Mouse (Mus musculus): ENCODE results near the gene Zmynd10. TPM values are rescaled to one million over a fixed set of nuclear protein-coding genes. Genes with fewer than 3 reads are reported as not detected.

Gene Zmynd10
- polyA plus RNA-seq, 1 experiment = 13.2 TPM

DNA sequence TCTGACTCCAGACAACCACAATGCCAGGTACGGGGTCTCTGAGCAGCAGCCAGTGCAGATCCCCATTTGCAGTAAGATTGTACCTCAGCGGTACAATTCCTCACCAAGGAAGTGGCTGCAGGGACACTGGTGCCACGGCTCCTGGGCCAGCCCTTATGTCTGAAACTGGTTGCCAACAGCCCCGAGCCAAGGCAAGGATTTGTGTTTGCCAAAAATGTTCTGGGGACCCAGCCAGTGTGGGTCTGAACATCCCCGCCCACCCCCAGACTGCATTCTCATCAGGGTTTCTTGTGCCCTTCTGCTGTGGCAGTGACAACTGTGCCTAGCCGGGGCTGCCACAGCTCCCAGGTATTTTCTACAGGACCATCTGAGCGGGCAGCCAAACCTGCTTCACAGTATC is 8.9 kb upstream of the Zmynd10 start:
- no peak for TF ChIP-seq POLR2A (IDR thresholded peaks at IDR 0.05; ENCODE audit: borderline replicate concordance, extremely low read depth, low read depth, low read length)
- no peak for TF ChIP-seq CTCF (IDR thresholded peaks at IDR 0.05; ENCODE audit: insufficient read depth, low read length)
- Histone ChIP-seq H3K4me3 (replicated peaks; ENCODE audit: extremely low read depth, low read depth, low read length) (no peak overlapping the region), H3K4me1 (ENCODE audit: control insufficient read depth, insufficient read depth, low read length) (peaks cover 30% of the 10 kb centered on the region)
- WGBS = 85% methylated on average over 7 of the region's 7 CpGs
- DNase-seq = no peak

DNA sequence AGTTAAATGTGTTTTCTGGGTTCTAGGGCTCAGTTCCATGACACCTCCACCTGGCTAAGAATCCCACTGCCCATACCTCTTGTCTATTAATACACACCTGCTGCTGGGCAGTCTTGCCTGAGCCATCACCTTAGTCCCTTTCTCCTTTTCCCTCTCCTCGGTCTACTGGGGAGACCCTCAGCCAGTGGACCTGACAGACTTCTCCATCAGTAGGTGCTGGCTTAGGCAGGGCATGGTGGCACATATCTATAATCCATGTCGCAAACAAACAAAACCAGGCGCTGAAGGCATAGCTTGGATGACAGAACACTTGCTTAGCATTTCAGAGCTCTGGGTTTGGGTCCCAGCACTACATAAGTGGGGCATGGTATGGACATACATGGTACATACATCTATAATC is 8.4 kb upstream of the Zmynd10 start:
- H3K4me1 ChIP-seq (ENCODE audit: control insufficient read depth, insufficient read depth, low read length) = peaks cover 30% of the 10 kb centered on the region
- no peak for DNase-seq
- no peak for TF ChIP-seq CTCF (IDR thresholded peaks at IDR 0.05; ENCODE audit: insufficient read depth, low read length)
- 88% methylated on average over 3 of the region's 3 CpGs for WGBS
- no peak overlapping the region for H3K4me3 ChIP-seq (replicated peaks; ENCODE audit: extremely low read depth, low read depth, low read length)

DNA sequence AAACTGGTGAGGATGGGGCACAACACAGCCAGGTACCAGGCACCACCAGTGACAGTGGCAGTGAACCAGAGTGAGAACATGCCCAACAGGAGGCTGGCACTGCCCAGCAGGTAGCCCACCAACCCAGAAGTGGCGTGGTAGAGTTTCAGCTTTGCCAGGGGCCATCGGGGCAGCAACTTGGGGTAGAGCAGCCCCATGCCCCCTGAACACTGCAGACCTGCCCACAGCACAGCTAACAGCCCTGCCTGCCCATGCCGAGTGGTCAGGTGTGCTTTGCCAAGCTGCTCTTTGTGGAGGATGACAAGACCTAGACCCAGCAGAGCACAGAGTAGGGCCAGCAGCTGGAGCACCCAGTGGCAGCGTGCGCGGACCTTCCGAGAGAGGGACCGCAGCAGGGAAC is 7.2 kb upstream of the Zmynd10 start:
- DNase-seq = no peak
- WGBS = 92% methylated on average over 8 of the region's 8 CpGs
- TF ChIP-seq POLR2A (IDR thresholded peaks at IDR 0.05; ENCODE audit: borderline replicate concordance, extremely low read depth, low read depth, low read length) (no peak), CTCF (IDR thresholded peaks at IDR 0.05; ENCODE audit: insufficient read depth, low read length) (no peak)
- Histone ChIP-seq H3K4me1 (ENCODE audit: control insufficient read depth, insufficient read depth, low read length) (peaks cover 29% of the 10 kb centered on the region), H3K4me3 (replicated peaks; ENCODE audit: extremely low read depth, low read depth, low read length) (no peak overlapping the region)

DNA sequence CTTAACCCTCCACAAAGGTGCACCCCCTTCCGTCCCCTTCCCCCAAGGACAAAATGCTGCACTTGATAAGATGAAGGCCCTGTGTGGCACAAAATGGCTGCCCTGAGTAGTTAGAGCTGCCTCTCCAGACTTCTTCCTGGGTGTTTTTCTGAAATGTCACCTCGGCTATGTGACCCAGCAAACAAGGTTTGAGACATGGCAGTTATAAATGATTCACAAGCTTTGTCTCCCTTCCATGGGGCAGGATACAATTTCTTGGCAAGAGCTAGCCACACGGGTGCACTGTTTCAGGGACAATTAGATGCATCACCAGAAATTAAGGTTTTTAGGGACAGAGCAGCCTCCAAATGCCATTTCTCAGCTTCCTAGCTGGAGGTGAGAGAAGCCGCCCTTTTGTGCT is 6.7 kb upstream of the Zmynd10 start:
- WGBS = 65% methylated on average over 4 of the region's 4 CpGs
- TF ChIP-seq POLR2A (IDR thresholded peaks at IDR 0.05; ENCODE audit: borderline replicate concordance, extremely low read depth, low read depth, low read length) (no peak), CTCF (IDR thresholded peaks at IDR 0.05; ENCODE audit: insufficient read depth, low read length) (no peak)
- Histone ChIP-seq H3K4me3 (replicated peaks; ENCODE audit: extremely low read depth, low read depth, low read length) (no peak overlapping the region), H3K4me1 (ENCODE audit: control insufficient read depth, insufficient read depth, low read length) (peaks cover 25% of the 10 kb centered on the region)
- DNase-seq = no peak

DNA sequence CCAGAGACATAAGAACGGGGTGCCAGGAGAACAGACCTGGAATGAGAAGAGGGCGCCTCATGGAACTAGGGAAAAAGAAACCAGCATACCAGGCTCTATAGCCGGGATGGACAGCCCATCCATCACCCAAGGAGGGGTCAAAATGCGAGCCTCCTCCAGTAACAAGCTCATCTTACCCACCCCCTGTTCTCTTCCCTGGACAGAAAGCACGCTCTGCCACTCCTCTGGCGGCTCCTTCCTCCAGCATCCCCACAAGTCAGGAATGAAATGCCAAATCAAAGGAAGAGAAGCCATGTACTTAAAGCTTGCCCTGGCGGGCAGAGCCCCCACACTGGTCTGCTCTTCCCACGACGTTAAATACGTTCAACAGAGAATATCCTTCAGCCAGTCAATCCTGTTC is 6.1 kb upstream of the Zmynd10 start:
- DNase-seq = no peak
- peaks cover 19% of the 10 kb centered on the region for H3K4me1 ChIP-seq (ENCODE audit: control insufficient read depth, insufficient read depth, low read length)
- no peak for TF ChIP-seq CTCF (IDR thresholded peaks at IDR 0.05; ENCODE audit: insufficient read depth, low read length)
- no peak for TF ChIP-seq POLR2A (IDR thresholded peaks at IDR 0.05; ENCODE audit: borderline replicate concordance, extremely low read depth, low read depth, low read length)
- H3K4me3 ChIP-seq (replicated peaks; ENCODE audit: extremely low read depth, low read depth, low read length) = no peak overlapping the region
- 21% methylated on average over 10 of the region's 10 CpGs for WGBS

DNA sequence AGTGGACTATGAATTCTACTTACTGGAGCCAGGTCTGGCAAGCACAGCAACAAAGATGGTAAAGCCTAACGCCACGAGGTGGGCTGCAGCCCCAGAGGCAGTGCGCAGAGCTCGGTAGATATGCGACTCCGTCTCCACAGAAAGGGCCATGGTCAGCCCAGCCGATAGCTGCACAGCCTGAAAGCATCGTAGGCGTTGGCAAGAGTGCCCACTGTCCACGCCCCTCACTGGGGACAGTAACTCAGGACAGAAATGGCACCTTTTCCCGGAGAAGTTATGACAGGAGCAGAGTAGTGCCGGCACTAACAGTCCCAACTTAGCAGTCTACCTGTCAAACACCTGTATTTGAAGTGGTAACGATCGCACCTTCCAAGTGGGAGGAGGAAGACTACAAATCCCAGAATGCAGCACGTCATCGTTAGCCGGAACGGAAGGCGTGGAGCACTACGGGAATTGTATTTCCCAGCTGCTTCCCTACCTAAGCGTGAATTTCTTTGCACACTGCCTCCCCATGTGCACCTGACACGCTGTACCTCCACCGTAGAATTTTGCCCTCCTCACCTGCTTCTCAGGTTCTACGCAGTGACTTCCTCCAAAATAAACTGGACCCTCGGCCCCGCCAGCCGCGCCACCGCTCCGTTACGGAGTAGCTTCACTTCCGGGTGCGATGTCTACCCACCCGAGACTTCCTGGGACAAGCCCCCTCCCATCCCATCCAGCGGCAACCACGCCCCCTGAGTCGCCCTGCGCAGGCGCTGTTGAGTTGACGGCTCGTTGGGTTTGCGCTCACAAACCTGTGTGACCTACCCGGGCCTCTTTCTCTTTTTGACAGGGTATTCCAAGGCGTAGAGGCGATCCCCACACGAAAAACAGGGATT is 5.4 kb upstream of the Zmynd10 start, which contains the start of the genes Cyb561d2 and Nprl2:
Gene Cyb561d2 (minus strand): TSS at position 720 of the 878 bp plus-strand sequence.
Gene Nprl2 (plus strand): TSS at position 753 of the 878 bp plus-strand sequence.
- WGBS = under 1% methylated on average over 46 of the region's 46 CpGs
- DNase-seq = peak; percentile 96
- Histone ChIP-seq H3K4me3 (replicated peaks; ENCODE audit: extremely low read depth, low read depth, low read length) (peak within 1 kb of the TSS; percentile 95), H3K4me1 (ENCODE audit: control insufficient read depth, insufficient read depth, low read length) (peaks cover 13% of the 10 kb centered on the region)
- TF ChIP-seq POLR2A (IDR thresholded peaks at IDR 0.05; ENCODE audit: borderline replicate concordance, extremely low read depth, low read depth, low read length) (peak; percentile 69; the same call in 1 of the 2 replicates), CTCF (IDR thresholded peaks at IDR 0.05; ENCODE audit: insufficient read depth, low read length) (no peak)

DNA sequence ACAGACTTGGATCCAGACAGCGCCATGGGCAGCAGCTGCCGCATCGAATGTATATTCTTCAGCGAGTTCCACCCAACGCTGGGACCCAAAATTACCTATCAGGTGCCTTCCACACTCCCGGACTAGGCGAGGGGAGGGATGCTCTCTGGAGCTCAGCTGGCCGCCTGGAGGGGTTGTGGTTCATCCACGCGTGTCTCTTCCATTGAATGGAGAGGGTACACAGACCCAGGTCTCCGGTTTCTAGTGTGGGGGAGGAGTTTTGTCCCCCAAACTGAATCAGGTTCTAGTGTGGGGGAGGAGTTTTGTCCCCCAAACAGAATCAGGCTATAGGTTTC is 4.8 kb upstream of the Zmynd10 start:
- H3K4me3 ChIP-seq (replicated peaks; ENCODE audit: extremely low read depth, low read depth, low read length) = peak overlapping the region; percentile 95
- DNase-seq = no peak
- WGBS = 2% methylated on average over 11 of the region's 11 CpGs
- H3K4me1 ChIP-seq (ENCODE audit: control insufficient read depth, insufficient read depth, low read length) = peaks cover 9% of the 10 kb centered on the region; the same call in 1 of the 2 replicates
- TF ChIP-seq POLR2A (IDR thresholded peaks at IDR 0.05; ENCODE audit: borderline replicate concordance, extremely low read depth, low read depth, low read length) (no peak), CTCF (IDR thresholded peaks at IDR 0.05; ENCODE audit: insufficient read depth, low read length) (no peak)

DNA sequence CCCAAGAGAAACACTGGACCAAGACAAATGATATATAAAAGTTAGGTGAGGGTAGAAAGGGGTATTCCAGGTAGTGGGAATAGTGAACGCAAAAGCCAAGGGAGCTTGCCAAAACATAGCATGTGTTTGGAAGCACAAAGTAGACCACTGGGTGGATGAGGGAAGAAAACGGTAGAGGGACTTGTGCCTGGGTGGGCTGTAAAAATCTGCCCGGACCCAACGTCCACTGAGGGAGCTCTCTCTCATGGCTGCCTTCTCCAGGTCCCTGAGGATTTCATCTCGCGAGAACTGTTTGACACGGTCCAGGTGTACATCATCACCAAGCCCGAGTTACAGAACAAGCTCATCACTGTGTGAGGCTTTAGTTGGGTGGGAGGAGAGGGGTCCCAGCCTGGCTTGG is 4.4 kb upstream of the Zmynd10 start:
- DNase-seq = no peak
- Histone ChIP-seq H3K4me1 (ENCODE audit: control insufficient read depth, insufficient read depth, low read length) (peaks cover 9% of the 10 kb centered on the region; the same call in 1 of the 2 replicates), H3K4me3 (replicated peaks; ENCODE audit: extremely low read depth, low read depth, low read length) (no peak overlapping the region)
- TF ChIP-seq CTCF (IDR thresholded peaks at IDR 0.05; ENCODE audit: insufficient read depth, low read length) (no peak), POLR2A (IDR thresholded peaks at IDR 0.05; ENCODE audit: borderline replicate concordance, extremely low read depth, low read depth, low read length) (no peak)
- 32% methylated on average over 8 of the region's 8 CpGs for WGBS

DNA sequence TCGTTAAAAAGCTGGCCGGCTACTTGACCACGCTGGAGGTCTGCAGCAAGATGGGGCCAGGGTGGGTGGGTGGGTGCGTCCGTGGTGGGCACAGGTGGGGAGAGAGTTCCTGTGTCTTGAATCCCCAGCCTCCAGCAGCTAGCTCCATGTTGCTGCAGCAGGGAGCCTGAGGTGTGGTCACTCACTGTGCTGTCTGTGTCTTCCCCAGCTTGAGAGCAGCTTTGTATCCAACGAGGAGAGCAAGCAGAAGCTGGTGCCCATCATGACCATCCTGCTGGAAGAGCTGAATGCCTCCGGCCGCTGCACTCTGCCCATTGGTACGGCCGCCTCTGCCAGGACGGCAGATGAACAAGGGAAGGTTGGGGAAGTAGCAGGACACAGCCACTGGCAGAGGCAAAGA is 3.8 kb upstream of the Zmynd10 start:
- Histone ChIP-seq H3K4me3 (replicated peaks; ENCODE audit: extremely low read depth, low read depth, low read length) (no peak overlapping the region), H3K4me1 (ENCODE audit: control insufficient read depth, insufficient read depth, low read length) (peaks cover 9% of the 10 kb centered on the region; the same call in 1 of the 2 replicates)
- no peak for DNase-seq
- WGBS = 88% methylated on average over 11 of the region's 11 CpGs
- TF ChIP-seq POLR2A (IDR thresholded peaks at IDR 0.05; ENCODE audit: borderline replicate concordance, extremely low read depth, low read depth, low read length) (no peak), CTCF (IDR thresholded peaks at IDR 0.05; ENCODE audit: insufficient read depth, low read length) (no peak)

DNA sequence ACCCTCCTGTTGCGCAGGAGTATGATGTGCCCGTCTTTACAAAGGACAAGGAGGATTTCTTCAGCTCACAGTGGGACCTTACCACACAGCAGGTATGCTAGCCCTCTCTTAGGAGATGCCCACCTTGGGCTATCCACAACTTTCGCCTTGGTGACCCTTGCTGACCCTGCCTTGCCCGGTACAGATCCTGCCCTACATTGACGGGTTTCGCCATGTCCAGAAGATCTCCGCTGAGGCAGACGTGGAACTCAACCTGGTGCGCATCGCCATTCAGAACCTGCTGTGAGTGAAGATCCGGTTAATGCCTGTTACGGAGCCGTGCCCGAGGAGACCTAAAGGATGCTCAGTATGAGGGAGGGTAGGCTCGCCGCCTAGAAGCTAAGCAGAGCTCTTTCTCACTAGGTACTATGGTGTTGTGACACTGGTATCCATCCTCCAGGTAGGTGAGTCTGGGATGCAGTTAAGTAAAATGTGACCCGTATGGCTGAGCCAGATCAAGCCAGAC is 2.9 kb upstream of the Zmynd10 start:
- 94% methylated on average over 17 of the region's 17 CpGs for WGBS
- Histone ChIP-seq H3K4me1 (ENCODE audit: control insufficient read depth, insufficient read depth, low read length) (peaks cover 9% of the 10 kb centered on the region; the same call in 1 of the 2 replicates), H3K4me3 (replicated peaks; ENCODE audit: extremely low read depth, low read depth, low read length) (no peak overlapping the region)
- TF ChIP-seq CTCF (IDR thresholded peaks at IDR 0.05; ENCODE audit: insufficient read depth, low read length) (no peak), POLR2A (IDR thresholded peaks at IDR 0.05; ENCODE audit: borderline replicate concordance, extremely low read depth, low read depth, low read length) (no peak)
- DNase-seq = no peak
